Mouse (Mus musculus) forebrain, postnatal 0 days (tissue): Measurements from ENCODE around the gene Zfp750. TPM values are rescaled to one million over a fixed set of nuclear protein-coding genes. Genes with fewer than 3 reads are reported as not detected.

Experiments
- ATAC-seq: fragments of 200-750 bp; cut with Nextera tagmentation; 2 replicates; pipeline ENCODE4 v1.8.0; 2017; ENCODE audit warnings: mild to moderate bottlenecking, moderate library complexity
- DNase-seq: peaks from one replicate; pipeline ENCODE4 v3.0.0-alpha.2; 2015
- H3K27ac ChIP-seq: fragments of 300-500 bp; sonication (generic); 2 replicates; pipeline ENCODE4 v1.5.1; 2014; ENCODE audit warnings: low read depth, mild to moderate bottlenecking, antibody characterized with exemption, low read length, moderate library complexity, mixed read lengths
- H3K27me3 ChIP-seq: fragments of 300-500 bp; sonication (generic); 2 replicates; pipeline ENCODE4 v1.6.1; 2014; ENCODE audit warnings: mild to moderate bottlenecking, low read length, mixed read lengths; ENCODE audit not compliant: insufficient read depth
- H3K36me3 ChIP-seq: fragments of 300-500 bp; sonication (generic); 2 replicates; pipeline ENCODE4 v1.6.1; 2014; ENCODE audit warnings: mild to moderate bottlenecking, moderate library complexity; ENCODE audit not compliant: insufficient read depth
- H3K4me1 ChIP-seq: fragments of 300-500 bp; sonication (generic); 2 replicates; pipeline ENCODE4 v1.6.1; 2014; ENCODE audit warnings: antibody characterized with exemption; ENCODE audit not compliant: insufficient read depth
- H3K4me2 ChIP-seq: fragments of 300-500 bp; sonication (generic); 2 replicates; pipeline ENCODE4 v1.6.1; 2014; ENCODE audit warnings: low read depth, mild to moderate bottlenecking, moderate library complexity
- H3K4me3 ChIP-seq: fragments of 300-500 bp; sonication (generic); 2 replicates; pipeline ENCODE4 v1.5.1; 2014; ENCODE audit warnings: low read depth, low read length, mixed read lengths
- H3K9ac ChIP-seq: fragments of 300-500 bp; sonication (generic); 2 replicates; pipeline ENCODE4 v1.6.1; 2014; ENCODE audit warnings: mild to moderate bottlenecking
- H3K9me3 ChIP-seq: fragments of 300-500 bp; sonication (generic); 2 replicates; pipeline ENCODE4 v1.6.1; 2016; ENCODE audit warnings: low read length
- CTCF ChIP-seq: sonication (generic); IDR thresholded peaks from 2 replicates; pipeline ENCODE4 v1.5.1; 2016; ENCODE audit warnings: antibody characterized with exemption, control low read depth, low read depth
- WGBS: fragments of 180-500 bp; shearing (Covaris S2); extraction: QIAGEN DNeasy Blood & Tissue Kit; methylation state at CpG from one replicate; pipeline ENCODE4 v1.1.7; 2014; 5-methylcytosine and 5-hydroxymethylcytosine counted together
- polyA plus RNA-seq: library from polyadenylated mRNA; unstranded; fragments of >200 nt; fragmentation: Nextera tagmentation; extraction: Ambion mirVana; gene quantifications from 2 replicates; pipeline ENCODE4 v1.2.1, GENCODE M21; 2015
- total RNA-seq: library from RNA; depleted of rRNA; stranded (reverse); fragments of >200 nt; gene quantifications from 2 replicates; pipeline ENCODE4 v1.2.3, GENCODE M21; 2014

Zfp750 gene
- total and polyA plus RNA-seq, 2 experiments from 2014 or later: 0.14 to 0.18 TPM

- no peak for DNase-seq
- TF ChIP-seq CTCF: no peak
Measured at GRCm38 (mm10) chr11:121543287-121543856, 24.2 kb upstream of the Zfp750 start.

GRCm38 (mm10) chr11:121542471-121542870 is 23.3 kb upstream of the Zfp750 start:
- no peak overlapping the region for H3K4me2 ChIP-seq
- H3K36me3 ChIP-seq: peaks cover 11% of the 10 kb centered on the region; the same call in 1 of the 2 replicates
- ATAC-seq (no peak), DNase-seq (no peak)
- no peaks in the 10 kb centered on the region for H3K4me1 ChIP-seq
- no peaks in the 10 kb centered on the region for H3K9me3 ChIP-seq
- TF ChIP-seq CTCF: no peak
- WGBS: 96% methylated on average over 4 of the region's 4 CpGs
- H3K4me3 ChIP-seq: no peak overlapping the region
- H3K9ac ChIP-seq: no peak overlapping the region
- no peak overlapping the region for H3K27ac ChIP-seq
- no peaks in the 10 kb centered on the region for H3K27me3 ChIP-seq

More at GRCm38 (mm10) chr11:121543287-121543856, 24.2 kb upstream of the Zfp750 start:
- Histone ChIP-seq H3K4me3 (no peak overlapping the region), H3K27ac (no peak overlapping the region), H3K9me3 (no peaks in the 10 kb centered on the region), H3K4me1 (peaks cover under 1% of the 10 kb centered on the region; the same call in 1 of the 2 replicates), H3K4me2 (no peak overlapping the region), H3K36me3 (peaks cover 11% of the 10 kb centered on the region; the same call in 1 of the 2 replicates), H3K27me3 (no peaks in the 10 kb centered on the region), H3K9ac (no peak overlapping the region)
- ATAC-seq: no peak
- 94% methylated on average over 5 of the region's 5 CpGs for WGBS

- Histone ChIP-seq H3K4me1 (no peaks in the 10 kb centered on the region), H3K27me3 (no peaks in the 10 kb centered on the region), H3K27ac (no peak overlapping the region), H3K4me2 (no peak overlapping the region), H3K4me3 (no peak overlapping the region), H3K9ac (no peak overlapping the region), H3K9me3 (no peaks in the 10 kb centered on the region), H3K36me3 (peaks cover 1% of the 10 kb centered on the region; the same call in 1 of the 2 replicates)
- WGBS: 62% methylated on average over 3 of the region's 3 CpGs
- TF ChIP-seq CTCF: no peak
- DNase-seq (no peak), ATAC-seq (no peak)
Measured at GRCm38 (mm10) chr11:121536528-121536927, 17.4 kb upstream of the Zfp750 start.

GRCm38 (mm10) chr11:121529747-121530146 is 10.6 kb upstream of the Zfp750 start:
- H3K9ac ChIP-seq: no peak overlapping the region
- no peaks in the 10 kb centered on the region for H3K9me3 ChIP-seq
- no peak for TF ChIP-seq CTCF
- no peak for DNase-seq
- no peaks in the 10 kb centered on the region for H3K27me3 ChIP-seq
- WGBS: 95% methylated on average over 3 of the region's 3 CpGs
- no peak overlapping the region for H3K4me2 ChIP-seq
- no peak overlapping the region for H3K4me3 ChIP-seq
- ATAC-seq: no peak
- no peak overlapping the region for H3K27ac ChIP-seq
- H3K4me1 ChIP-seq: no peaks in the 10 kb centered on the region
- no peaks in the 10 kb centered on the region for H3K36me3 ChIP-seq

- ATAC-seq: no peak
- Histone ChIP-seq H3K9ac (no peak overlapping the region), H3K36me3 (no peaks in the 10 kb centered on the region), H3K9me3 (no peaks in the 10 kb centered on the region), H3K4me1 (no peaks in the 10 kb centered on the region), H3K27me3 (no peaks in the 10 kb centered on the region), H3K4me2 (no peak overlapping the region), H3K4me3 (no peak overlapping the region), H3K27ac (no peak overlapping the region)
- TF ChIP-seq CTCF: no peak
- DNase-seq: no peak
- 90% methylated on average over 7 of the region's 7 CpGs for WGBS
Measured at GRCm38 (mm10) chr11:121524191-121524590, 5.1 kb upstream of the Zfp750 start.

- no peak overlapping the region for H3K4me3 ChIP-seq
- H3K4me1 ChIP-seq: no peaks in the 10 kb centered on the region
- no peaks in the 10 kb centered on the region for H3K9me3 ChIP-seq
- no peaks in the 10 kb centered on the region for H3K36me3 ChIP-seq
- TF ChIP-seq CTCF: no peak
- no peak overlapping the region for H3K27ac ChIP-seq
- 85% methylated on average over 4 of the region's 4 CpGs for WGBS
- no peak overlapping the region for H3K4me2 ChIP-seq
- ATAC-seq (no peak), DNase-seq (no peak)
- H3K27me3 ChIP-seq: no peaks in the 10 kb centered on the region
- H3K9ac ChIP-seq: no peak overlapping the region
Measured at GRCm38 (mm10) chr11:121522156-121522762, 3.1 kb upstream of the Zfp750 start.

GRCm38 (mm10) chr11:121520761-121521160 is 1.6 kb upstream of the Zfp750 start:
- Histone ChIP-seq H3K36me3 (no peaks in the 10 kb centered on the region), H3K9me3 (no peaks in the 10 kb centered on the region), H3K9ac (no peak overlapping the region), H3K4me2 (no peak overlapping the region), H3K4me1 (no peaks in the 10 kb centered on the region), H3K27me3 (no peaks in the 10 kb centered on the region), H3K27ac (no peak overlapping the region), H3K4me3 (no peak overlapping the region)
- WGBS: 75% methylated on average over 2 of the region's 2 CpGs
- ATAC-seq (no peak), DNase-seq (no peak)
- no peak for TF ChIP-seq CTCF
